Mouse (Mus musculus) heart, embryonic 16.5 days (tissue): ENCODE results near the gene Fam110a. TPM values are rescaled to one million over a fixed set of nuclear protein-coding genes. Genes with fewer than 3 reads are reported as not detected.
A peak's percentile ranks its signal among the peaks of the same experiment; 100 is the strongest.
"Not testable (repeated sequence)": the region's sequence is repeated elsewhere in the genome, so short reads cannot be mapped to it uniquely, and the experiment has no call there.

ENCODE experiments used
- ATAC-seq: fragments of 200-750 bp; cut with Nextera tagmentation; replicated peaks from 2 replicates; pipeline ENCODE4 v1.8.0; 2017; ENCODE audit warnings: moderate number of reproducible peaks; ENCODE audit not compliant: insufficient read depth, low FRiP score; ENCODE audit errors: extremely low read depth
- H3K27ac ChIP-seq: fragments of 300-500 bp; sonication (generic); 2 replicates; pipeline ENCODE4 v1.5.1; 2014; ENCODE audit warnings: mild to moderate bottlenecking, low read length, control low read depth, moderate library complexity
- H3K27me3 ChIP-seq: fragments of 300-500 bp; sonication (generic); 2 replicates; pipeline ENCODE4 v1.6.1; 2014; ENCODE audit warnings: low read length, mixed read lengths; ENCODE audit not compliant: control insufficient read depth, insufficient read depth
- H3K36me3 ChIP-seq: fragments of 300-500 bp; sonication (generic); 2 replicates; pipeline ENCODE4 v1.6.1; 2014; ENCODE audit not compliant: control insufficient read depth, insufficient read depth
- H3K4me1 ChIP-seq: fragments of 300-500 bp; sonication (generic); 2 replicates; pipeline ENCODE4 v1.6.1; 2014; ENCODE audit warnings: low read length, mixed read lengths; ENCODE audit not compliant: control insufficient read depth, insufficient read depth
- H3K4me2 ChIP-seq: fragments of 300-500 bp; sonication (generic); 2 replicates; pipeline ENCODE4 v1.6.1; 2014; ENCODE audit warnings: low read depth, mild to moderate bottlenecking, control low read depth, low read length
- H3K4me3 ChIP-seq: fragments of 300-500 bp; sonication (generic); 2 replicates; pipeline ENCODE4 v1.5.1; 2014; ENCODE audit warnings: mild to moderate bottlenecking, control low read depth, low read length
- H3K9ac ChIP-seq: fragments of 300-500 bp; sonication (generic); 2 replicates; pipeline ENCODE4 v1.6.1; 2014; ENCODE audit warnings: low read length, control low read depth
- H3K9me3 ChIP-seq: fragments of 300-500 bp; sonication (generic); replicated peaks from 2 replicates; pipeline ENCODE4 v1.6.1; 2016; ENCODE audit warnings: low read length; ENCODE audit not compliant: control insufficient read depth
- WGBS: fragments of 180-500 bp; shearing (Covaris S2); extraction: QIAGEN DNeasy Blood & Tissue Kit; methylation state at CpG from one replicate; pipeline ENCODE4 v1.1.7; 2014; 5-methylcytosine and 5-hydroxymethylcytosine counted together
- polyA plus RNA-seq: library from polyadenylated mRNA; unstranded; fragments of >200 nt; fragmentation: Nextera tagmentation; extraction: Ambion mirVana; gene quantifications from 2 replicates; pipeline ENCODE4 v1.2.1, GENCODE M21; 2015

Fam110a gene
- polyA plus RNA-seq, 1 experiment from 2014 or later: 10.9 TPM

DNA sequence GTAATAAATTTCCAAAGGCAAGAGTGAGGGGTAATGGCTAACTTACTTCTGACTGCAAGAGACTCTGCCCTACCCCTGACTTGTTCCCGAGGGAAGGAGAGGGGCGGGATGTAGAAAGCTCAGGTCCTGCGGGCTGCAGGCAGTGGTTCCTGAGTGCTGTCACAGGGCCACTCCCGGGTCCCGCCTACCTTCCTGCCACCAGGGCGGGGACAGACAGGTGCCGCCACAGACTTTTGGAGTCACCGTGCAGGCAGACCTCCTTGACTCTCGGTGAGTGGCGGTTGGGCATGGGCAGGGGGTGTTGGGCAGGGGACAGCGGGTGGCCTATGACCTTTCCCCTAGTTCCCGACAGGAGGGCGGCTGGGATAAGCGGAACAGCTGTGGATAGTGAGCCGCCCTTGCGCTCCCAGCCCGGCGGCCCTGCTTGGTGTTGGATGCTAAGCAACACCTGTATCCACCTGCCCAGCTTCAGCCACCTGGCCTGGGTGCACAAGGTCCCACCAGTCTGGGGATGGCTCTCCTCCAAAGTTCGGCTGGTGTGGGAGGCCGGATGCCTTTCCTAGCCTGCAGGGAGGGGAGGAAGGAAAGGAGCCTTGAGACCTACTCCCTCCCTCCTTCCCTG is 19.8 kb upstream of the Fam110a start:
- no peak for ATAC-seq
- no peak overlapping the region for H3K9ac ChIP-seq
- peaks cover 47% of the 10 kb centered on the region for H3K27me3 ChIP-seq
- WGBS: 8% methylated on average over 20 of the region's 20 CpGs
- H3K9me3 ChIP-seq: no peaks in the 10 kb centered on the region
- peak overlapping the region; percentile 42; the same call in 1 of the 2 replicates for H3K4me2 ChIP-seq
- no peak overlapping the region for H3K27ac ChIP-seq
- H3K4me1 ChIP-seq: peaks cover 6% of the 10 kb centered on the region; the same call in 1 of the 2 replicates
- H3K36me3 ChIP-seq: no peaks in the 10 kb centered on the region
- no peak overlapping the region for H3K4me3 ChIP-seq

DNA sequence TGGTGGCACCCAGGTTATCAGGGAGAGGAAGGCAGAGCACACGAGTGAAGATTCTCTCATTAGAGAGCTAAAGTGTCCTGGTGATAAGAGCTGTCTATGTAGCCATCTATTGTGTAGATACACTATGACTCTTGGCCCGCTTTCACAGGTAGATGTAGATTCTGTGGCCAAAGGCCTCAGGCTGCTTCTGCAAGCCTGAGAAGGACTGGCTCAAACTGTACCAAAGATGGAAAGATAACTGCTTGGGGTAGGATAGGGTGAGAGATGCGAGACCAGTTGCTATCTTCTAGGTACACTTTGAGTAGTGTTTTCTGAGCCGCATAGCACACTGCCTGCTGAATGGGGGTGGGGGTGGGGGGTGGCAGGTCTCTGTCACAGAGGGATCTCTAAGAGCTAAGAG is 18.9 kb upstream of the Fam110a start:
- H3K36me3 ChIP-seq: no peaks in the 10 kb centered on the region
- H3K27me3 ChIP-seq: peaks cover 49% of the 10 kb centered on the region
- ATAC-seq: no peak
- no peak overlapping the region for H3K4me2 ChIP-seq
- H3K9me3 ChIP-seq: no peaks in the 10 kb centered on the region
- no peak overlapping the region for H3K4me3 ChIP-seq
- H3K27ac ChIP-seq: no peak overlapping the region
- 56% methylated on average over 4 of the region's 4 CpGs for WGBS
- peaks cover 6% of the 10 kb centered on the region; the same call in 1 of the 2 replicates for H3K4me1 ChIP-seq
- H3K9ac ChIP-seq: no peak overlapping the region

DNA sequence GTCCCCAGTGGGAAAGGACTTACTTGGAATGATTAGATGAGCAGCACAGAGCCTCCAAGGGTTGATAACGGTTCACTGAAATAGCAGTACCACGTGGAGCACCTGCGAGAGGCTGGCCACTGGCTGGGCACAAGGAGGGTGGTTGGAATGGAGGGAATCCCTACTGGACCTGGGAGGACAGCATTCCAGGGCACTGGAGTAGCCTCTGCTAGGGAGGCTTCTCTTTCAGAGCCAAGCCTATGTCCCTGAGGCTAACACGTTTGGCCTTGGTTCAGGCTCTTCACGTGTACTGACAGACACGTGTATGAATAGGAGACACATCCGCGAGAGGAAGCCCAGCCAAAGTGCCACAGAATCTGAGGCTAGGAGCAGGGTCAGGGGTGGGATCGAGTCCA is 18.5 kb upstream of the Fam110a start:
- Histone ChIP-seq H3K27me3 (peaks cover 54% of the 10 kb centered on the region), H3K27ac (no peak overlapping the region), H3K4me1 (peaks cover 6% of the 10 kb centered on the region; the same call in 1 of the 2 replicates), H3K9me3 (no peaks in the 10 kb centered on the region), H3K4me2 (no peak overlapping the region), H3K36me3 (no peaks in the 10 kb centered on the region), H3K9ac (no peak overlapping the region), H3K4me3 (no peak overlapping the region)
- no peak for ATAC-seq
- WGBS: 55% methylated on average over 9 of the region's 9 CpGs

DNA sequence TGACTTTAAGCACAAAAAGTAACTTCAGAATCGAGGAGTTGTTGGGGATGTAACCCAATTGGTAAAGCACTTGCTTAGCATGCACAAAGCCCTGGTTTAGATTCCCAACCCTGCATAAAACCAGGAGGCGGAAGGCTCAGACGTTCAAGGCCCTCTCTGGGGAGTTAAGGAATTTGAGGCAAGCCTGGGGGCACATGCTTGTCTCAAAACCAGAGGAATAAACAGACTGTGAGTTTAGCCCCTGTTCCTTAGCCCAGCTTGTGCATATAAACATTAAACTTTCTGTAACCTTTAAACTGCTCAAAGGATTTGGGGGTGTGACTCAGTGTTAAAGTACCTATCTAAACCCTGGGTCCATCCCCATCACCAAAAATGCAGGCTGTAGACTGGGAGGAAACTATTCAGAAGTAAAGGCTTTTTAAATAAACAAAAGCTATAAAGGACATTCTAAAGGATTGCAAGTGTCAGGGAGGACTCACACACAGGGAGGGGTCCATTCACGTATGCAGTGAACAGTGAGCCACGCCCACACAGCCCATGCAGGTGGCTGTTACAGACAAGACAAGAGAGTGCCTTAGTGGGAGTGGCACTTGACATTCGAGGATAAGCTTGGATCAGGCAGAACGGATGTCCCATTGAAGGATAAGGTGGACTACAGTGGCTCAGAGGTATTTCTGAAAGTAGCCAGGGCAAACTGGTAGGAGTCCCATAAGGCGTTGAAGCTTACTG is 17.9 kb upstream of the Fam110a start:
- H3K27me3 ChIP-seq: peaks cover 58% of the 10 kb centered on the region
- WGBS: 49% methylated on average over 8 of the region's 8 CpGs

DNA sequence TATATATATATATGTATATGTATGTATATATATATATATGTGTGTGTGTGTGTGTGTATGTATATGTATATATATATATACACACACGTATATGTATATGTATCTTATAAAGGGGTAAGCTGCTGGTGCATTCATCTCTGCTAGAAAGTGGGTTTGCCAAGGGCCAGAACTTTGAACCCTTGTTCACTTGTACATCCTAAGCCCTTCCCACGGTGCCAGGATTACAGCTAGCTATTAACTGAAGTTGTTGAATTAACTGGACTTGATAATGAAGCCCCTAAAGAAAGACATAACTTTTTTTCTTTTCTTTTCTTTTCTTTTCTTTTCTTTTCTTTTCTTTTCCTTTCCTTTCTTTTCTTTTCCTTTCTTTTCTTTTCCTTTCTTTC is 17.2 kb upstream of the Fam110a start:
- not testable (repeated sequence) for H3K36me3 ChIP-seq, H3K4me1 ChIP-seq, H3K27ac ChIP-seq, ATAC-seq, H3K9me3 ChIP-seq, H3K9ac ChIP-seq, H3K4me3 ChIP-seq, H3K4me2 ChIP-seq
- peaks cover 58% of the 10 kb centered on the region for H3K27me3 ChIP-seq
- WGBS: 60% methylated on average over 2 of the region's 2 CpGs

More for the DNA sequence above, 17.9 kb upstream of the Fam110a start:
- no peak overlapping the region for H3K4me3 ChIP-seq
- H3K4me1 ChIP-seq: peaks cover 6% of the 10 kb centered on the region; the same call in 1 of the 2 replicates
- no peak overlapping the region for H3K9ac ChIP-seq
- ATAC-seq: no peak
- H3K27ac ChIP-seq: no peak overlapping the region
- H3K9me3 ChIP-seq: no peaks in the 10 kb centered on the region
- H3K4me2 ChIP-seq: no peak overlapping the region
- H3K36me3 ChIP-seq: no peaks in the 10 kb centered on the region

DNA sequence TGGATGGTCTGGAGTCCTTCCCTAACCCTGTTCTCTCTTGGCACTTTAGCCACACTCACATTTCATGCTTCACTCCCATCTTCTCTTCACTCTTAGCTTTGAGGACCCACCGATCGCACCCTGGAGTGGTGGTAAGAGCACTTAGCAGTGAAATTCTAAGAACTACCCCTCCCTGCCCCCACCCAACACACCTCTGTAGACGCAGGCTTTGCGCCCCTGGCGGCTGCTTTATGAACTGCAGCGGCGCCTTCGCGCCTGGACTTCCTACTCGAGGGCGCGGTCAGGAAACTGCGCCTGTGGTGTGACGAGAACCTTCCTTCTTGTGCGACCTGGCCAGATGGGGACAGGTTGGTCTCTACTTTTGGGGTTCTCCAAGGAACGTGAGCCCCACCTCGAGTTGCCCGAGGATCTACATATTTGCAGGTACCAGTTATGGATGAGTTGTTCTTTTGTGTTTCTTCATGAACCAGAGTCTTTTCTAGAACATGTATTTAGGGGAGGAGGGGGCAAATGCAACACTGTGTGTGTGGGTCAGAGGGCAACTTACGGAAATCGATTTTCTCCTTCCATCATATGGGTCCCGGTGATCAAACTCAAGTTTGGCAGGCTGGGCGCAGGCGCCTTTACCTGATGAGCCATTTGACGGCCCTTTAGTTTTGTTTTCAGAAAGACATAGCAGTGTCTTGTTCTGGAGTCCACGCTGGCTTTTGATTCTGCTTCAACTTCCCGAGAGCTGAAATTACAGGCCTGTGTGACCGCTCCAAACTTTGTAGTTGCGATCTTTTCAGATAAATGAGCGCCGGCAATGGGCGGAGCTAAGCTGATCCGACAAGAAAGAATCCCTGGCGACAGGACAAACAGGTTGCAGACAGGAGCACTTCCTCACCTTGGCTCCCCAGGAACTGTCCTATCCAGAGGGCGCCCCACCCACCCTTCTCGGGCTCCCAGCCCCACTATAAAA is 16.5 kb upstream of the Fam110a start, which contains the start of gene Slc52a3:
Gene Slc52a3, plus strand, starts transcription at position 283 of the 961 bp plus-strand sequence.
- peaks cover 57% of the 10 kb centered on the region for H3K27me3 ChIP-seq
- 7% methylated on average over 35 of the region's 35 CpGs for WGBS
- peak within 1 kb of the TSS; percentile 52 for H3K4me2 ChIP-seq
- H3K27ac ChIP-seq: no peak within 1 kb of the TSS
- peaks cover 6% of the 10 kb centered on the region; the same call in 1 of the 2 replicates for H3K4me1 ChIP-seq
- peak within 1 kb of the TSS; percentile 20 for H3K4me3 ChIP-seq
- no peaks in the 10 kb centered on the region for H3K36me3 ChIP-seq
- H3K9ac ChIP-seq: no peak within 1 kb of the TSS
- no peak; the same call in 1 of the 2 replicates for ATAC-seq
- H3K9me3 ChIP-seq: no peaks in the 10 kb centered on the region

DNA sequence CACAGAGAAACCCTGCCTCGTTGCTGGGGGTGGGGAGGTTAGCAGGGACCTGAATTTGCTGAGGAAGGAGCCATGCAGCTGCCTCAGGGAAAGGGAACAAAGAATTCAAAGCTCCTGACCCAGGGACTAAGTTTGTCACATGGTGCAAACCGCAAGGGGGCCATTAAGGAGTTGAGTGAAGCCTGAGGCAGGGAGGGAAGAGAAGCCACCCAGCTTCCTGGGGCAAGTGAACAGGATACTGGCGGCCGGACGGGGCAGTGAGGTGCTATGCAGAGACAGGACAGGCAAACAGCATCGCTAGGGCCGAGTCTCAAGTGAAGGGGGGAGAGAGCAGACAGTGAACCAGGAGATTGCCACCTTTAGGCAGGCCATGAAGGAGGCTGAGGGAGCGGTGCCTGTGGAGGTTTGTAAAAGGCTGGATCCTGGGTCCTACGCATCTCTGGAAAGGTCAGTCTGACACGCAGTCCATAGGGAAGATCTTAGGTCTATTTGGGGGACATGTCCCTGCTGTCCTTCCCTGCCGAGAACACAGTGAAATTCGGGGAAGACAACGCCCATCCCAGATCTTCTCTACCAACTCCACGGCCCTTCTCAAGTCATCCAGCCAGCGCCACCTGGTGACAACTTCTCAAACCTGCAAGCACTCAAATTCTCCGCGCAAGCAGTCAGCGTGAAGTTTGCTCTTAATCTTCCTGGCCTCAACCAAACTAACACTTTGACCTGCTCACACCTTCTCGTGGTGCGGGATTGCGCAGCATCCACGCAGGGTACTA is 14.5 kb upstream of the Fam110a start:
- Histone ChIP-seq H3K9ac (no peak overlapping the region), H3K4me2 (peak overlapping the region; percentile 47), H3K4me1 (peaks cover 3% of the 10 kb centered on the region; the same call in 1 of the 2 replicates), H3K27me3 (peaks cover 44% of the 10 kb centered on the region), H3K27ac (no peak overlapping the region), H3K36me3 (no peaks in the 10 kb centered on the region), H3K4me3 (no peak overlapping the region; the same call in 1 of the 2 replicates), H3K9me3 (no peaks in the 10 kb centered on the region)
- WGBS: 7% methylated on average over 22 of the region's 22 CpGs
- ATAC-seq: no peak; the same call in 1 of the 2 replicates

DNA sequence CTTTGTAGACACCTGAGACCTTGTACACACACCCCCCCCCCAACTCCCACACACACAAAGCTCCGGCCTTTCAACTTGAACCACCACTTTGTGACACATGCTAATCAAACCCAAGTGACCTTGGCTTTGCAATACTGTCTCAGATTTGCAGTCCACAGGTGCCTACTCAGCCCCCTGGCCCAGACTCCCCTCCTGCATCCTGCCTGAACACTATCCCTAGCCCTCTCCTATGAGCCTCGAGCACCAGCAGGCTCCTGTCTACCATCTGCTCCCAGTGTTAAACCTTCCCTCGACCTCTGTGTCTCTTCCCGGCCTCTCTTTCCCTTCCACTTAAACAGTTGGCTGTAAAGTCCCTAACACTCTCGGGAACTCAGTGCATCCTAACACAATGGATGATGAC is 11.4 kb upstream of the Fam110a start:
- Histone ChIP-seq H3K27ac (no peak overlapping the region), H3K4me1 (0 out of 2 replicates have a peak, but pooled peaks cover 2% of the 10 kb centered on the region), H3K9me3 (no peaks in the 10 kb centered on the region), H3K9ac (no peak overlapping the region), H3K27me3 (peaks cover 29% of the 10 kb centered on the region), H3K4me2 (no peak overlapping the region), H3K4me3 (no peak overlapping the region), H3K36me3 (no peaks in the 10 kb centered on the region)
- WGBS: 43% methylated on average over 5 of the region's 5 CpGs
- ATAC-seq: no peak
